Mouse (Mus musculus) kidney, adult 9 months (tissue): ENCODE results near the gene Bhlhe23.

Experiments
- DNase-seq: peaks from one replicate; pipeline ENCODE4 v3.0.0; 2022

The Bhlhe23 gene

DNA sequence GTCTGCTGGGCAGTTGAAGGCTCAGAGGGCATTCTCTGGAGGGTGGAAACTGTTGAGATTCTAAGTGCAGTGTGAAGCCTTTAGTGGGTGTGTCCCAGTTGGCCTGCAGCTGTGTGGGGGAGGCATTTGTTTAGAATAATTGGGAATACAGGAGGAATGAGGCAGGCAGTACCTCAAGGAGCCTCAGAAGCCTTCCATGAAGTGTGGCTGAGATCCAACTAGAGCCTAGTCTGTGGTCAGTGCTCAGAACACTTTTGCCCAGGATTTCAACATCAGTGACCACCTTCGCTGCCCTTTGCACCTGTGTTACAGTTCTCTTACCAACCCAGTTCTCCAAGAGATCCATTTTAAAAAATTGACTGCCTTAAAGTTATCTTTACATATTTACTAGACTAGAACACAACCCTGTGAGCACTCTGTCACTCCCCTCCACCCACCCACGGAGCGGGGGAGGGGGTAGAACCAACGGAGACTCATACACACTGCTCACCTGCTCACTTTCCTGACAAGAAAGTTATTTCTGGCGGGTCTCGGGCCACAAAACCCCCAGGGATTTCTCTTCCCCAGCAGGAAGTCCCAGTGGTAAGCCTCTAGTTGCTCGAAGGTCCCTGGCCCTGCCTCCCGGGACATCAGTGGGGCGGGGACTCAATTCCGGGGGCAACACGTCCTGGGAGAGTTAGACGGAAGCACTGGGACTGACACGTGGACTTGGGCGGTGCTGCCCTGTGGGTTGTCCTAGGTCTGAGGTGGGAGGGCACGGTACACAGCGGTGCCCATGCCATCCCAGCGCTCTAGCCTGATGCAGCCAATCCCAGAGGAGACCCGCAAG, 51.9 kb downstream of the Bhlhe23 start, which contains the start of gene Slc17a9:
TSS of gene Slc17a9 (plus strand) at position 679 of the 829 bp plus-strand sequence.
- peak; percentile 77 for DNase-seq
